Mouse (Mus musculus): Measurements from ENCODE around the gene Hoxd1. TPM values are rescaled to one million over a fixed set of nuclear protein-coding genes. Genes with fewer than 3 reads are reported as not detected.

Gene Hoxd1
- polyA plus RNA-seq, 1 experiment from 2014 or later, result 0.64 TPM

GRCm38 (mm10) chr2:74795531-74795930, 32.8 kb downstream of the Hoxd1 start:
- H3K27ac ChIP-seq, result no peak overlapping the region
- no peaks in the 10 kb centered on the region for H3K4me1 ChIP-seq (replicated peaks; ENCODE audit: control insufficient read depth, insufficient read depth, low read length)
- H3K9ac ChIP-seq, result no peak overlapping the region
- 67% methylated on average over 7 of the region's 7 CpGs for WGBS
- H3K9me3 ChIP-seq (ENCODE audit: control insufficient read depth, low read length), result no peaks in the 10 kb centered on the region
- ATAC-seq (ENCODE audit: low FRiP score) (no peak), DNase-seq (ENCODE audit: low spot score) (no peak)
- H3K4me3 ChIP-seq (replicated peaks; ENCODE audit: low read length), result no peak overlapping the region
- no peaks in the 10 kb centered on the region for H3K36me3 ChIP-seq (replicated peaks; ENCODE audit: control insufficient read depth, insufficient read depth)
- H3K4me2 ChIP-seq (replicated peaks), result no peak overlapping the region
- H3K27me3 ChIP-seq (ENCODE audit: control insufficient read depth, insufficient read depth, low read length), result no peaks in the 10 kb centered on the region

GRCm38 (mm10) chr2:74808431-74808830, 45.7 kb downstream of the Hoxd1 start:
- Histone ChIP-seq H3K36me3 (replicated peaks; ENCODE audit: control insufficient read depth, insufficient read depth) (no peaks in the 10 kb centered on the region), H3K9me3 (ENCODE audit: control insufficient read depth, low read length) (no peaks in the 10 kb centered on the region), H3K4me3 (replicated peaks; ENCODE audit: low read length) (no peak overlapping the region), H3K9ac (no peak overlapping the region), H3K4me1 (replicated peaks; ENCODE audit: control insufficient read depth, insufficient read depth, low read length) (no peaks in the 10 kb centered on the region), H3K27ac (no peak overlapping the region), H3K4me2 (replicated peaks) (no peak overlapping the region), H3K27me3 (ENCODE audit: control insufficient read depth, insufficient read depth, low read length) (no peaks in the 10 kb centered on the region)
- ATAC-seq (ENCODE audit: low FRiP score), result no peak
- no peak for DNase-seq (ENCODE audit: low spot score)
- 84% methylated on average over 5 of the region's 5 CpGs for WGBS

MicroRNA genes within 50 kb of the gene (microRNA counts, 519-probe panel; counts per million panel counts)
- microRNA mmu-miR-10b, result 6,384 counts per million, percentile 86 among the panel's probes with 10 or more counts

Small RNA genes within 50 kb of the gene (microRNA-seq; reads per million reads assigned to microRNA genes)
- gene Mir10b, result 60,088 reads per million, percentile 100 among the genes with 10 or more reads in this experiment

Other genes starting within 250 kb of the Hoxd1 start
- 50.6 and 51.7 TPM in 2 replicates for gene Lnpk, start 183.5 kb upstream of the Hoxd1 start, polyA plus RNA-seq (2014; fragmentation: Nextera tagmentation; extraction: Ambion mirVana)
- gene Evx2, start 103.4 kb upstream of the Hoxd1 start, polyA plus RNA-seq (2014; fragmentation: Nextera tagmentation; extraction: Ambion mirVana), result 1.3 and 1.4 TPM in 2 replicates
- 0.08 TPM in 1 of 2 replicates, not detected in the other for gene Hoxd13, start 94.7 kb upstream of the Hoxd1 start, polyA plus RNA-seq (2014; fragmentation: Nextera tagmentation; extraction: Ambion mirVana)
- gene Hoxd12, start 88.0 kb upstream of the Hoxd1 start, polyA plus RNA-seq (2014; fragmentation: Nextera tagmentation; extraction: Ambion mirVana), result not detected in 2 replicates
- not detected in 2 replicates for gene Hoxd11, start 83.4 kb upstream of the Hoxd1 start, polyA plus RNA-seq (2014; fragmentation: Nextera tagmentation; extraction: Ambion mirVana)
- gene Hoxd10, start 71.1 kb upstream of the Hoxd1 start, polyA plus RNA-seq (2014; fragmentation: Nextera tagmentation; extraction: Ambion mirVana), result not detected in 2 replicates
- gene Hoxd9, start 65.3 kb upstream of the Hoxd1 start, polyA plus RNA-seq (2014; fragmentation: Nextera tagmentation; extraction: Ambion mirVana), result 0.09 TPM in 1 of 2 replicates, not detected in the other
- 2.1 and 3.3 TPM in 2 replicates for gene Hoxd8, start 58.4 kb upstream of the Hoxd1 start, polyA plus RNA-seq (2014; fragmentation: Nextera tagmentation; extraction: Ambion mirVana)
- 44.9 and 55.1 TPM in 2 replicates for gene Hoxd3, start 51.1 kb upstream of the Hoxd1 start, polyA plus RNA-seq (2014; fragmentation: Nextera tagmentation; extraction: Ambion mirVana)
- 3.1 and 4.3 TPM in 2 replicates for gene Hoxd4, start 51.1 kb upstream of the Hoxd1 start, polyA plus RNA-seq (2014; fragmentation: Nextera tagmentation; extraction: Ambion mirVana)
- gene Gm28230, start 36.3 kb upstream of the Hoxd1 start, polyA plus RNA-seq (2014; fragmentation: Nextera tagmentation; extraction: Ambion mirVana), result 0.82 and 1.3 TPM in 2 replicates
- 181 and 188 TPM in 2 replicates for gene Mtx2, start 62.8 kb downstream of the Hoxd1 start, polyA plus RNA-seq (2014; fragmentation: Nextera tagmentation; extraction: Ambion mirVana)